Mouse (Mus musculus) cerebellum, adult 2 months (tissue): ENCODE results near the gene Ltbp1.

Experiments
- CTCF ChIP-seq: fragments of 200-500 bp; IDR thresholded peaks from 2 replicates; pipeline ENCODE4 v1.5.1; 2011; ENCODE audit warnings: low read depth, mild to moderate bottlenecking, control low read depth, low read length, moderate library complexity, borderline replicate concordance; ENCODE audit not compliant: insufficient read depth
- POLR2A ChIP-seq: fragments of 200-500 bp; IDR thresholded peaks from 2 replicates; pipeline ENCODE4 v1.6.1; 2011; ENCODE audit warnings: low read length, control low read depth, borderline replicate concordance; ENCODE audit not compliant: insufficient read depth

DNA sequence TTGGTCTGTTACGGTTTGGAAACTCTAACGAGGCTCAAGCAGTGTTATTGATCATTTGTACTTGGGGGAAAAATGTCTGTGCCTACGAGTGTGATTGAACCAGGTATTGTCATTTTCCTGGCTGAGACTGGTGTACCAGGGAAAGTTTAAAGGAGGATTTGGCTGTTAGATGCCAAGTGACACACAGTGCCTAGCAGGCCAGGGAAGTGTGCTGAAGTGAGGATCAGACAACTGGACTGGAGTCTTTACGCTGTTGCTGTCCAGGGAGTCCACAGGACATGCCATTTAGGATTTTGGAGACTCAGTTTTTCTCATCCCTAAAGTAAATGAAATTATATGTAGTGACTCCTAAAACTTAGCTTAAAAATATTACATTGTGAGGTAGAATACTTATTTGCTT lies 174.9 kb downstream of the Ltbp1 start:
- no peak for TF ChIP-seq CTCF
- TF ChIP-seq POLR2A = no peak
